Mouse (Mus musculus): ENCODE data around the gene Pde6h. TPM values are rescaled to one million over a fixed set of nuclear protein-coding genes. Genes with fewer than 3 reads are reported as not detected.

Gene Pde6h
- polyA plus RNA-seq, 1 experiment from 2014 or later = 0.08 TPM

DNA sequence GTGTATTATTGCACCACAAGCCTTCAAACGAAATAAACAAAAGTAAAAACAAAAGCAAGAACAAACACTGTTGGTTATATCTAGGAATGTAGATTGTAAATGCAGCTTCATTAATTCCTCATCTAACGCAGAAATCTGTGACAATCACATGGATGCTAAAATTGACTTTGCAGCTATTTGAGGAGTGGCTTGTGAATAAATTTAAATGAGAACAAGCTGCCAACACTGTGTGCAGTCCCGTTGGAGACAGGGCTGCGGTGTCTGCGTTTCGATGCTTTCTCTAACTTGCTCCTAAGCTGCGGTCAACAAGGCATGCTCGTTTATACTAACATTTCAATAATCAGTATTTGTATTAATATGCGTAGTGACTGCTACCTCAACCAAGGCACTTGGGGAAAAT, 18.6 kb downstream of the Pde6h start:
- 79% methylated on average over 9 of the region's 9 CpGs for WGBS
- H3K36me3 ChIP-seq (ENCODE audit: control insufficient read depth, insufficient read depth, low read length) = no peaks in the 10 kb centered on the region
- H3K4me2 ChIP-seq (ENCODE audit: low read length) = no peak overlapping the region

DNA sequence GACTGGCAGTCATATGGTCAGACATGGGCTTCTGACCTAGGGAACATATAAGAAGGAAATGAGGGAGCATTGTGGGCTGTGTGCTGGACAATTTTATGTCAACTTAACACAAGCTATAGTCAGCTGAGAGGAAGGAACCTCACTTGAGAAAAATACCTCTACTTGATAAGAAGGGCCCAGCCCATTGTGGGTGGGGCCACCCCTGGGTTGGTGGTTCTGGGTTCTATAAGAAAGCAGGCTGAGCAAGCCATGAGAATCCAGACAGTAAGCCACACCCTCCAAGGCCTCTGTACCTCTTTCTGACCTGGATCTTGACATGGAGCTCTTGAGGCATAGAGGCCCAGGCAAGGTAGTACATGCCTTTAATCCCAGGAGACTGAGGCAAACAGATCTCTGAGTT, 19.8 kb downstream of the Pde6h start:
- no peak overlapping the region for H3K27ac ChIP-seq (ENCODE audit: low read length)
- no peak overlapping the region for H3K4me2 ChIP-seq (ENCODE audit: low read length)
- H3K9me3 ChIP-seq (replicated peaks; ENCODE audit: control insufficient read depth, low read length, poor library complexity, severe bottlenecking) = no peaks in the 10 kb centered on the region
- H3K4me1 ChIP-seq (ENCODE audit: control insufficient read depth, insufficient read depth, low read length) = no peaks in the 10 kb centered on the region
- ATAC-seq = no peak
- no peak overlapping the region for H3K9ac ChIP-seq (ENCODE audit: low read depth, low read length)
- H3K36me3 ChIP-seq (ENCODE audit: control insufficient read depth, insufficient read depth, low read length) = no peaks in the 10 kb centered on the region
- H3K4me3 ChIP-seq (ENCODE audit: low read depth, low read length) = no peak overlapping the region
- no peaks in the 10 kb centered on the region for H3K27me3 ChIP-seq (ENCODE audit: control insufficient read depth, insufficient read depth, low read depth, low read length)

More for the DNA sequence above, 18.6 kb downstream of the Pde6h start:
- ATAC-seq = no peak
- Histone ChIP-seq H3K27ac (ENCODE audit: low read length) (no peak overlapping the region), H3K27me3 (ENCODE audit: control insufficient read depth, insufficient read depth, low read depth, low read length) (no peaks in the 10 kb centered on the region), H3K4me3 (ENCODE audit: low read depth, low read length) (no peak overlapping the region), H3K9ac (ENCODE audit: low read depth, low read length) (no peak overlapping the region), H3K4me1 (ENCODE audit: control insufficient read depth, insufficient read depth, low read length) (no peaks in the 10 kb centered on the region), H3K9me3 (replicated peaks; ENCODE audit: control insufficient read depth, low read length, poor library complexity, severe bottlenecking) (no peaks in the 10 kb centered on the region)

- Histone ChIP-seq H3K4me3 (ENCODE audit: low read depth, low read length) (no peak overlapping the region), H3K4me1 (ENCODE audit: control insufficient read depth, insufficient read depth, low read length) (no peaks in the 10 kb centered on the region), H3K9ac (ENCODE audit: low read depth, low read length) (no peak overlapping the region), H3K27me3 (ENCODE audit: control insufficient read depth, insufficient read depth, low read depth, low read length) (no peaks in the 10 kb centered on the region), H3K27ac (ENCODE audit: low read length) (no peak overlapping the region), H3K36me3 (ENCODE audit: control insufficient read depth, insufficient read depth, low read length) (no peaks in the 10 kb centered on the region), H3K9me3 (replicated peaks; ENCODE audit: control insufficient read depth, low read length, poor library complexity, severe bottlenecking) (no peaks in the 10 kb centered on the region), H3K4me2 (ENCODE audit: low read length) (no peak overlapping the region)
- WGBS = 92% methylated on average over 8 of the region's 8 CpGs
- ATAC-seq = no peak
Observed at GRCm38 (mm10) chr6:136944511-136944910, 20.9 kb downstream of the Pde6h start.

DNA sequence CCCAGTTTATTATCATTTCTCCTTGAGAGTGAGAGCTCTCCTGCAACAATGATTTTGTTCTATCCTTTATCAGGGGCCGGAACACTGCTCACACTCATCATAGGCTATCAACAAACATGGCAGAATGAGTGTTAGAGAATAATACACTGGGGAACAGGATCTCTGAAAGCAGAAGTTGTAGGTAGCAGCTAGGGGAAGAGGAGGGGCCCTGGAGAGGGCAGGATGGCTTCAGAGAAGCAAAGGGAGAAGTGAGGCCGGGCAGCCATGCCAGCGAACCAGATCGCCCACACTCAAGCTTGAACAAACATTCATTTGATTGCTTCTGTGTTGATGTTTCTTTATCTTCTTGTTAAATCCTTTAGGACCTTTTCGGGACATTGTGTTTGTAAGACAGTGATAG, 22.6 kb downstream of the Pde6h start:
- Histone ChIP-seq H3K36me3 (ENCODE audit: control insufficient read depth, insufficient read depth, low read length) (no peaks in the 10 kb centered on the region), H3K4me2 (ENCODE audit: low read length) (no peak overlapping the region), H3K9me3 (replicated peaks; ENCODE audit: control insufficient read depth, low read length, poor library complexity, severe bottlenecking) (no peaks in the 10 kb centered on the region), H3K4me1 (ENCODE audit: control insufficient read depth, insufficient read depth, low read length) (no peaks in the 10 kb centered on the region), H3K4me3 (ENCODE audit: low read depth, low read length) (no peak overlapping the region), H3K9ac (ENCODE audit: low read depth, low read length) (no peak overlapping the region), H3K27me3 (ENCODE audit: control insufficient read depth, insufficient read depth, low read depth, low read length) (no peaks in the 10 kb centered on the region), H3K27ac (ENCODE audit: low read length) (no peak overlapping the region)
- 91% methylated on average over 5 of the region's 5 CpGs for WGBS
- no peak for ATAC-seq

DNA sequence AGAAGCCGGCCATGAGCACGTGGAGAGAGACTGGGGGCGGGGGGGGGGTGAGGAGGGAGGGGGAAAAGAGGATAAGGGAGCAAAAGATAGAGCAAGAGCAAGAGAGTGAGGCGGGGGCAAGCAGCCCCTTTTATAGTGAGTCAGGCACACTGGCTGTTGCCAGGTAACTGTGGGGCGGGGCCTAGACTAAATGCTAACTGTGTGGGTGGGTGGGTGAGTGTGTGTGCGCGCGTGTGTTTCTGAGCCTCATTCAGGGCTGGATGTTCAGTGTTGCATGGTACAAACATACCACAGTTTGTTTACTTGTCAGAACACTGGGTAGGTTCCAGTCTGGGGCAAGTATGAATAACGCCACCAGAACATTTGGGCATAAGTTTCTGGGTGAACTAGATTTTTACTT, 23.3 kb downstream of the Pde6h start:
- WGBS = 39% methylated on average over 9 of the region's 9 CpGs
- Histone ChIP-seq H3K9ac (ENCODE audit: low read depth, low read length) (no peak overlapping the region), H3K27ac (ENCODE audit: low read length) (no peak overlapping the region), H3K4me2 (ENCODE audit: low read length) (no peak overlapping the region), H3K27me3 (ENCODE audit: control insufficient read depth, insufficient read depth, low read depth, low read length) (no peaks in the 10 kb centered on the region), H3K9me3 (replicated peaks; ENCODE audit: control insufficient read depth, low read length, poor library complexity, severe bottlenecking) (no peaks in the 10 kb centered on the region), H3K36me3 (ENCODE audit: control insufficient read depth, insufficient read depth, low read length) (no peaks in the 10 kb centered on the region), H3K4me1 (ENCODE audit: control insufficient read depth, insufficient read depth, low read length) (no peaks in the 10 kb centered on the region), H3K4me3 (ENCODE audit: low read depth, low read length) (no peak overlapping the region)
- ATAC-seq = peak; percentile 39; the same call in 1 of the 2 replicates

- no peak for ATAC-seq
- H3K9ac ChIP-seq (ENCODE audit: low read depth, low read length) = no peak overlapping the region
- H3K27ac ChIP-seq (ENCODE audit: low read length) = no peak overlapping the region
- H3K9me3 ChIP-seq (replicated peaks; ENCODE audit: control insufficient read depth, low read length, poor library complexity, severe bottlenecking) = no peaks in the 10 kb centered on the region
- H3K27me3 ChIP-seq (ENCODE audit: control insufficient read depth, insufficient read depth, low read depth, low read length) = no peaks in the 10 kb centered on the region
- no peaks in the 10 kb centered on the region for H3K4me1 ChIP-seq (ENCODE audit: control insufficient read depth, insufficient read depth, low read length)
- no peaks in the 10 kb centered on the region for H3K36me3 ChIP-seq (ENCODE audit: control insufficient read depth, insufficient read depth, low read length)
- 30% methylated on average over 4 of the region's 4 CpGs for WGBS
- H3K4me2 ChIP-seq (ENCODE audit: low read length) = no peak overlapping the region
- H3K4me3 ChIP-seq (ENCODE audit: low read depth, low read length) = no peak overlapping the region
Observed at GRCm38 (mm10) chr6:136947716-136948115, 24.1 kb downstream of the Pde6h start.

GRCm38 (mm10) chr6:136950171-136950570, 26.5 kb downstream of the Pde6h start:
- Histone ChIP-seq H3K27ac (ENCODE audit: low read length) (no peak overlapping the region), H3K4me3 (ENCODE audit: low read depth, low read length) (no peak overlapping the region), H3K4me1 (ENCODE audit: control insufficient read depth, insufficient read depth, low read length) (no peaks in the 10 kb centered on the region), H3K36me3 (ENCODE audit: control insufficient read depth, insufficient read depth, low read length) (no peaks in the 10 kb centered on the region), H3K27me3 (ENCODE audit: control insufficient read depth, insufficient read depth, low read depth, low read length) (no peaks in the 10 kb centered on the region), H3K9ac (ENCODE audit: low read depth, low read length) (no peak overlapping the region), H3K9me3 (replicated peaks; ENCODE audit: control insufficient read depth, low read length, poor library complexity, severe bottlenecking) (no peaks in the 10 kb centered on the region), H3K4me2 (ENCODE audit: low read length) (no peak overlapping the region)
- 93% methylated on average over 2 of the region's 2 CpGs for WGBS
- ATAC-seq = no peak

DNA sequence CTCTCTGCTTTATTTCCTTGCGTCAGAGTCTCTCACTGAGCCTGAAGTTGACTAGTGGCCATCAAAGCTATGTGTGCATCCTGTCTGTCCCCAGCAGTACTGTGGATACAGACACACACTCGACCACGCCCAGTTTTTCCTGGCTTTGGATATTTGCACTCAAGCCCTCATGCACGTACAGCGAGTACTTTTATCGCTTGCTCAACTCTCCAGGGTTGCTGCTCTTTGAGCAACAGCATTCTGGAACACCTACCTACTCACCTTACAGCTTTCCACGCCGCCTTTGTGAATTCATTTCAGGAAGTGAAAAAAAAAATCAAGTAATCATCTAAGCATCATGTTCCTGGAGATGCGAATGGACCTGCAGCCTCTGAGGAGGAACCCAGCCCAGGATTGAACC, 29.3 kb downstream of the Pde6h start:
- no peaks in the 10 kb centered on the region for H3K4me1 ChIP-seq (ENCODE audit: control insufficient read depth, insufficient read depth, low read length)
- H3K36me3 ChIP-seq (ENCODE audit: control insufficient read depth, insufficient read depth, low read length) = no peaks in the 10 kb centered on the region
- no peaks in the 10 kb centered on the region for H3K9me3 ChIP-seq (replicated peaks; ENCODE audit: control insufficient read depth, low read length, poor library complexity, severe bottlenecking)
- WGBS = 89% methylated on average over 9 of the region's 9 CpGs
- no peak overlapping the region for H3K4me2 ChIP-seq (ENCODE audit: low read length)
- no peak overlapping the region for H3K4me3 ChIP-seq (ENCODE audit: low read depth, low read length)
- H3K27ac ChIP-seq (ENCODE audit: low read length) = no peak overlapping the region
- no peak for ATAC-seq
- no peak overlapping the region for H3K9ac ChIP-seq (ENCODE audit: low read depth, low read length)
- H3K27me3 ChIP-seq (ENCODE audit: control insufficient read depth, insufficient read depth, low read depth, low read length) = no peaks in the 10 kb centered on the region

DNA sequence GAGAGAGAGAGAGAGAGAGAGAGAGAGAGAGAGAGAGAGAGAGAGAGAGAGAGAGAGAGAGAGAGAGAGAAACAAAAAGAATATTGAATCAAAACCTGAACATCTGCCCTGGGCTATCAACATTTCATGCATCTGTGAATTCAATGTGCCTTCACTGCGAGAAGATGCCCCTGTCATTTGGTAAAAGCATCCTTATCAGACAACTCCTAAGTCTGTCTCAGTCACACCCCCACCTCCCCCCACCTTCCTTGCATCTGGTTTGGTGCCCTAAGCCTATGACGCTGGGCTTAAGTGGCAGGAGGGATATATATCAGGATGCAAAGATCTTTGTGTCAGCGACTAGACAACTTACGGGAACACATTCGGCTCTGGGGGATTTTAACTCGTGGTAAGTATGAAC, 30.6 kb downstream of the Pde6h start:
- Histone ChIP-seq H3K9me3 (replicated peaks; ENCODE audit: control insufficient read depth, low read length, poor library complexity, severe bottlenecking) (no peaks in the 10 kb centered on the region), H3K4me1 (ENCODE audit: control insufficient read depth, insufficient read depth, low read length) (no peaks in the 10 kb centered on the region), H3K9ac (ENCODE audit: low read depth, low read length) (no peak overlapping the region), H3K27me3 (ENCODE audit: control insufficient read depth, insufficient read depth, low read depth, low read length) (no peaks in the 10 kb centered on the region), H3K4me2 (ENCODE audit: low read length) (no peak overlapping the region), H3K36me3 (ENCODE audit: control insufficient read depth, insufficient read depth, low read length) (no peaks in the 10 kb centered on the region), H3K27ac (ENCODE audit: low read length) (no peak overlapping the region), H3K4me3 (ENCODE audit: low read depth, low read length) (no peak overlapping the region)
- 82% methylated on average over 6 of the region's 6 CpGs for WGBS
- ATAC-seq = no peak

DNA sequence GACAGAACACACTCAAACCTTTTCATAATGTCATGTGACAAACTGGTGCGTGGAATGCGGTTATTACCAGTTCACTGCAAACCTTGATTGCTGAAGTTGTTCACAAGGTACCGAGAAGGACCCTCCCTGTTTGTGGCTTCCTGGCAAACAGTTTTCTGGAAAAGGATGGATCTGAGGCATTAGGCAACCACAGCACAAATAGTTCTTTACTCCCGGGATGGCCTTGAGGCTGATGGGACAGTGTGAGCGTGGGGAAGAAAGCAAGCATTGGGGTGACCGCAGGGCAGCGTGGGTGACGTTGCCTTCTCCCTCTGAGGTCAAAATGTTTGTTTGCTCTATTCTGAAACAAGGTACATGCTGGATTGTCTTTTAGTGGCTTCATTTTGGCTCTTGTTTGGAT, 31.1 kb downstream of the Pde6h start:
- Histone ChIP-seq H3K4me3 (ENCODE audit: low read depth, low read length) (no peak overlapping the region), H3K27ac (ENCODE audit: low read length) (no peak overlapping the region), H3K9me3 (replicated peaks; ENCODE audit: control insufficient read depth, low read length, poor library complexity, severe bottlenecking) (no peaks in the 10 kb centered on the region), H3K9ac (ENCODE audit: low read depth, low read length) (no peak overlapping the region), H3K27me3 (ENCODE audit: control insufficient read depth, insufficient read depth, low read depth, low read length) (no peaks in the 10 kb centered on the region), H3K36me3 (ENCODE audit: control insufficient read depth, insufficient read depth, low read length) (no peaks in the 10 kb centered on the region), H3K4me2 (ENCODE audit: low read length) (no peak overlapping the region), H3K4me1 (ENCODE audit: control insufficient read depth, insufficient read depth, low read length) (no peaks in the 10 kb centered on the region)
- no peak for ATAC-seq
- WGBS = 90% methylated on average over 8 of the region's 8 CpGs

Measured in midbrain, embryonic 16.5 days (tissue).